Mouse (Mus musculus) brain, embryonic 18.5 days (tissue): ENCODE measurements around the gene Man2a2.
A peak's percentile ranks its signal among the peaks of the same experiment; 100 is the strongest.
"Not testable (repeated sequence)": the region's sequence is repeated elsewhere in the genome, so short reads cannot be mapped to it uniquely, and the experiment has no call there.

Experiments used
- DNase-seq: peaks from one replicate; pipeline ENCODE4 v3.0.0-alpha.2; 2012; ENCODE audit warnings: low read depth, low spot score

Gene Man2a2

DNA sequence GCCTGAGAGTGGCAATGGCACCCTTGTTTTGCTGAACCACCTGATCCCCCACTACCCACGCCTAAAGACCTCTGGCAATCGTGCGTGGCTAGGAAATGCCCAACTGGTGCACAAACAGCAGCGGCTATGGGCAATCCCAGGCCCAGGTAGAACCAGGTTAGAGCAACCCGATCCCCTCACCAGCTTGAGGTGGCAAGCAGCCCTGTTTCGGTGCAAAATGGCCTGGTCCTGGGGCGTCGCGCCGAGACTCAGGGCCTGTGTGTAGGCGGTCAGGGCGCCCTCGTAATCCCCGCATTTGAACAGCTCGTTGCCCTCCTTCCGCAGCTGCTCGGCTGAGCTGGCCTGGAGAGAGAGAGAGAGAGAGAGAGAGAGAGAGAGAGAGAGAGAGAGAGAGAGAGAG, 31.8 kb downstream of the Man2a2 start:
- no peak for DNase-seq

DNA sequence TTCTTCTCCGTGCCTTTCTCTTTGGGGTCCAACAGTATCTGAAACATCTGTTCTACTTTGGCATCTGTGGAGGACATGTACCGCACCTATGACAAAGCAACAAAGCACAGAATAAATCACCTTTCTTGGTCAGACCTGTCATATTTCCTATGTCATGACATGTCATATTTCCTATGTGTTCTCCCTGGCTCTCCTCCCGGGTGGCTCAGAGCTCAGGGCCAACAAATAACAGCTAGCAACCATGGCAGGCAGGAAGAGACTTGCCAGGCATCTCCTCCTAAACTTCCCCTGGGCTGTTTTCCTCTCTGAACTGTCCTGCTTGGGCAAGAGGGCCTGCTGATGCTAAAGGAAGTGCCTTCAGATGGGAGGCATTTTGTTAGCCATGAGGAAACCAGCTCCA, 34.2 kb downstream of the Man2a2 start:
- DNase-seq, result no peak

DNA sequence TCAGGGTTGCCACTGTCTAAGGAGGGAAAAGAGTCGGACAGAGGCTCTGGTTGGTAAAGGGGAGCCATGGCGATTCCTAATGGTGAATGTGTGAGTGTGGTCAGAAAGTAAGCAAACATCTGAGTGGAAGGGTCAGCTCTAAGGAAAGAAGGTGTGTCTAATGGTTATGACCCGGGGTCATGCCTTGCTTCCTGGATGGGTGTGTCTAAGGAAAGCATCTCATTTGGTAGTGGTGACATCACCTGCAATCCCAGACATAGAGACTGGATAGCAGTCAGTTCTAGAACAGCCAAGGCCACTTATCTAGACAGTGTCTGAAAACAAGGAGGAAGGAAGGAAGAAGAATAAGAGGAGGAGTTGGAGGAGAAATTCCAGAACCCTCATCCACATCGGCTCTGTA, 36.3 kb downstream of the Man2a2 start:
- DNase-seq, result no peak

DNA sequence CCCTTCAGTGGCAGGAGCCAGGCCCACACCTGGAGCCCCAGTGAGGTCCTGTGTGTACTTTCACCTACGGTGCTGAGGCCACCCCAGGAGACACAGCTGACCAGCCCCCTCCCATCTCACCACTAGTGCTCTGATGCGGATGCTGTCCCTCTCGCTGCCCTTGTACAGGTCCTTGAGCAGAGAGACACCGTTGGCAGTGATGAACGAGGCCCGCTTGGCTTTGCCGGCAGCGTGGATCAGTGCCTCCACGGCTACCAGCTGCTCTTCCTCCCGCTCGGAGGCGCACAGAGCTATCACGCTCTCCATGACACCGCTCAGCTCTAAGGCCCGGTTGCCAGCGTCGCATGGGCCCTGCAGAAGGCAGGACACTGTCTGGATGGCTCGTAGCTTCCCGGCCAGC, 39.7 kb downstream of the Man2a2 start:
- no peak for DNase-seq

DNA sequence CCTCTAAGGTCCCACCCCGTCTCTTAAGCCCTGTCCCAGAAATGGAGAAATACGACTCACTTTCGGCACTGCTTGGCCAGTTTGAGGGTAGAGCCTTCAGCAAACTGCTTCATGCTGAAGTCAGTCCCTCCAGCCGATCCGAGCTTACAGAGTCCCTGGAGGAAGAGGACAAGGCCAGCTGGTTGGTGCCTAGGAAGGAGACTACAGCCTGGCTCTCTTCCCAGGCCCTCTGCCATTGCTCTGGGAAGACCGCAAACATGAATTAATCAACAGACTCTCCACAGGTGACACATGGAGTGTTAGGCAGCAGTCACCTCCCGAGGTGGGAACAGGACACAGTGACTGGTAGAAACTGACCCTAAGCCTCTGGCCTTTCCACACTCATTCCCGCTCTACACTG, 40.9 kb downstream of the Man2a2 start:
- no peak for DNase-seq

DNA sequence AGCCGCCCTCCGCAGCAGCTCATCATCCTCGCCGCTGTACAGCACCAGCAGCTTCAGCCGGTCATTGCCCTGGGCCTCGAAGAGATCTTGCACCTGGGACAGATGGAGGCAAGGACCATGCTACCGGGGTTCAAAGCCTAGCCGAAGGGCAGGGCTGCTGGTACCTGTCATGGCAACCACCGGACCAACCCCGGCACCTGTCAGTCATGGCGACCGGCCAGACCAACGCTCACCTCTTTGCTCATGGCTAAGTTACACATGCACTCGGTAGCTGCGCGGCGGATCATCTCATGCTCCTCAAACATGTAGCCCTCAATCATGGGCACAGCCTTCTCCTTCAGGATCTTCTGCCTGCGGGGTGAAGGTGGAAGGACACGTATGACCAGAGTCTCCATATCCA, 45.1 kb downstream of the Man2a2 start:
- DNase-seq, result no peak

DNA sequence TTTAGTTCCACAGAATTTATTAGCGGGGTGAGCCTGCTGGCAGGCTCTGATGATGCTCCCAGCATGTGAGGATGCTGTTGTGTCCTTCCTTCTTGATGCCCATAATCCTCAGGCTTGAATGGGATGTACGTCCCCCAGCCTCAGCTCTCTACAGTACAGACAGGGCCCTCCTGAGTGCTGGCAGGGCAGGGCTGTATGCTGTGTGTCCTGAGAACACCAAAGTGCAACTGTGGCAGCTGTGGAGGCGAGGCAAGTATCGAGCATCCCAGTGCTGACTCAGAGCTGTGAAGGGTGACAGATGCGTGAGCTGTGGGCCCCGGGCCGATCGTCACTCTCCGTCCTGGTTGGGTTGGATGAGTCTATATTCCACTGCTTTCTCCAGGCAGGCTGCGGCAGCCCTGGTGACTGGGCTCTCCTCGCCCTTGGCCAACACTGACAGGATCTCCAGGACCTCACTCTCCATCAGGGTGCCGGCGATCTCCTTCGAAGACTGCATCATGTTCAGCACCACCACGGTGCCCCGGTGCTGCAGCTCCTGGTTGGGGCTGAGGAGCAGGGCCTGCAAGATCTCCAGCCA, 45.8 kb downstream of the Man2a2 start:
- DNase-seq, result no peak

DNA sequence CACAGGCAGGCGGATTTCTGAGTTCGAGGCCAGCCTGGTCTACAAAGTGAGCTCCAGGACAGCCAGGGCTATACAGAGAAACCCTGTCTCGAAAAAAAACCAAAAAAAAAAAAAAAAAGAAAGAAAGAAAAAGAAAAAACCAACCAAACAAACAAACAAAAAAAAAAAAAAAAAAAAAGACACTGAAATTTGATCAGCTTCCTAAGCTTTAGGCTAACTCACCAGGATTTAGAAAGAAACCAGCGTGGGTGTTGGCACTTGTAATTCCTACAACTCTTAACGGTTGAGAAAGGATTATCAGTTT, 46.4 kb downstream of the Man2a2 start:
- DNase-seq, result not testable (repeated sequence)

DNA sequence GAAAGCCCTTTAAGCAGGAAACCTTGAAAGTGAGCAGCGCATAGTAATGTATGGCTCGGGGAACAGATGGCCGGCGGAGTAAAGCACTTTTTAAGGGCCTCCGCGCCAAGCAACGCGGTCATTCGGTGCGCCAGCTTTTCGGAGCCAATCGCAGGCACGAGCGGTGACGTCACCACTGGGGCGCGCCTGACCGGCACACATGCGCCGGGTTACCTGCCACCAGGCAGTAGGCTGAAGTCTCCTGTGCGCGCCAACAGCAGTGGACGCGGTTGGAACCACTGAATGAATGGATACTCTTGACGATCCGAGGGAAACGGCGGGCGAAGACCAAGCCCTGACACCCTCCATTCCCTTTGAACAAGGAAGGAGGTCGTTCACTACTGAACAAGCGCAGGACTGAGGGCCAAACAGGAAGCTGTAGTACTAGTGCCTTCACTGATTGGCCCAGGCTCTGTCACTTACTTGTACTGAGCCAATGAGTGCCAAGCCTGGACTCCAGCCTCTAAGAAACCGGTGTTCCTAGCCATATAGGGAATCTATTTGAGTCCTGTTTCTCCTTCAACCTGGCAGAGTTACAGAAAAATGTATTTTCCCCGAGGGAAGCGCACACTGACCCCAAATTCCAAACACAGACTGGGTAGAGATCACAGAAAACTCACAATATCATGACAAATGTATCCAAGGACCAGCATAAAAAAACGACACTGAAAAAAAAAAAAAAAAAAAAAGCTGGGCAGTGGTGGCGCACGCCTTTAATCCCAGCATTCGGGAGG, 46.9 kb downstream of the Man2a2 start, which contains the start of gene Rccd1:
TSS of gene Rccd1 (minus strand) at position 412 of the 773 bp plus-strand sequence.
- DNase-seq, result peak; percentile 95

DNA sequence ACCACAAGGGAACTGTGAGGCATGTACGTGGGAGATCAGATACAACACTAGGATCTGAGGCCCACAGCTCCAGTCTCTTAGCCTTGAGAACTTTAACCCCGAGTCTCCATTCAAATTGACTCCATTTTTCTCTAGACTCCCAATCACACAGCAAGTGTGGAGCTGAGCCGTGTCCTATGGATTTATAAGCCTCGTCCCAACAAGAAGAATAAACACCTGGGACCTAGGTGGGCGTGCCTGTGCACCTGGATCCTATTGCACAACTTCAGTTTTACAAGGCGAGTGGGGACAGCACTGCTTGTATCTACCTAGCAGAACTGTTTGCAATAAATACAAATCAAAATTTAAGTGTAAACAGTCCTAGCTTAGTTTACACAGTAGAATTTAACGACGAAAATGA, 47.8 kb downstream of the Man2a2 start:
- no peak for DNase-seq

DNA sequence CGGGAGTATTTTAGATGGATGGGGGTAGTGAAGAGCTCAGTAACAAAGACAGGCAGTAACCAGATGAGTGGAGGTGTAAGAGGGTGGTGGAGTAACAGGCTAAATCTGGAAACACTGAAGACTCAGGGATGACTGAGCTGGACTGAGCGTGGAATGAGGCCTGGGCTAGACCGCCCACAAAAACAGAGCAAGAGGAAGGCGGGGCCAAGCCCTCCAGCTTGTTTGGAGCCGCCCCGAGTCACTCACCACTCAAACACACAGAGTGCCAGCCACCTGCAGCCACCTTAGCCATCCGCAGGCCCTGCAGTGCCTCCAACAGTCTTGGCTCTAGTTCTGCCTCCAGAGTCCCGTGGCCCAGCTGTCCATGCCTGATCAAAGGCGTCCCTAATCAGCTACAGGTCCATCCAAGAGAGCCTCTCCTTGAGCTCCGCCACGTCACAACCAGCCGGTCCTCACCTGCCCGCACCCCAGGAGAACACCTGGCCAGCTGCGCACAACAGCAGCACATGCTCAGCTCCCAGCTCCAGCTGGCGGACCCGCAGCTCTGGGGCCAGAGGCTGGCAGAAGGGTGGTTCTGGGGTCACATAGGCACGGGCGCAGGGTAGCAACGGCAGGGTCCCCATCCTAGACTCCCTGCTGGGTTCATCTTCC, 51.2 kb downstream of the Man2a2 start:
- DNase-seq, result no peak

DNA sequence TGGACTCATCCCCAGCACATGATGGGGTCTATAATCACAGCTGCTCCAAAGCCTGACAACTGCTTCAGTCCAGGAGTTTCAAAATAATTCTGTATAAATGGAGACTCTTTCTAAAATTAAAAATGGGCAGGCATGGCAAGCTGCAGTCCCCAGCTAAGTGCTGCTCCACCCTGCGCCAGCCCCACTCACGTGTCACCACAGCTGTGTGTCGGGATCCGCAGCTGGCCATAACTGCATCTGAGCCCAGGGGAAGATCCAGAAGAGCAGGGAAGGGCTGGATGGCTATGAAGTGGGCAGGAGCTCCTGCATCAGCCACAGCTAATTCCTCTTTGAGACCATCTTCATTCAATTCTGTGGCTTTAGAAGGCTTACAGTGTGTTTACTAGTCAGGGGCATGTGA, 52.5 kb downstream of the Man2a2 start:
- no peak for DNase-seq

DNA sequence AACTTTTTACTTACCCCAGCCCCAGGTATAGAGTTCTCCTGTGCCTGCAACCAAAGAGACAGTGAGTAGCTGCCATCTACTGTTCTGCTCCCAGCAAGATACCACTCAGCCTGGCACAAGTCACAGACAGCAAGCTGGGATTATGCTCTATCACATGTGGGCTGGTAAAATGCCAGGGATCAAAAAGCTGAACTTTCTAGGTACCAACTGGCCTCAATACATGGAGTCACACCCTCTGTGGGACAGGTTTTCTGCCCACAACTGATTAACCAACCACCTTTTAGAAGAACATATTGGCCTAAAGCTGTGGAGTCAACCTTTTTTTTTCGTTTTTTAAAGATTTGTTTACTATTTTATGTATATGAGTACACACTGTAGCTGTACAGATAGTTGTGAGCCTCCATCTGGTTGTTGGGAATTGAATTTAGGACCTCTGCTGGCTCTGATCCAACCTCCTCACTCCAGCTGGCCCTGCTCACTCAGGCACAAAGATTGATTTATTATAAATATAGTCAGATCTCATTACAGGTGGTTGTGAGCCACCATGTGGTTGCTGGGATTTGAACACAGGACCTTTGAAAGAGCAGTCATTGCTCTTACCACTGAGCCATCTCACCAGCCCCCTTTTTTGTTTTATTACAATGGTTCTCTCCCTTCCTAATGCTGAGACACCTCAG, 53.6 kb downstream of the Man2a2 start:
- DNase-seq, result no peak

DNA sequence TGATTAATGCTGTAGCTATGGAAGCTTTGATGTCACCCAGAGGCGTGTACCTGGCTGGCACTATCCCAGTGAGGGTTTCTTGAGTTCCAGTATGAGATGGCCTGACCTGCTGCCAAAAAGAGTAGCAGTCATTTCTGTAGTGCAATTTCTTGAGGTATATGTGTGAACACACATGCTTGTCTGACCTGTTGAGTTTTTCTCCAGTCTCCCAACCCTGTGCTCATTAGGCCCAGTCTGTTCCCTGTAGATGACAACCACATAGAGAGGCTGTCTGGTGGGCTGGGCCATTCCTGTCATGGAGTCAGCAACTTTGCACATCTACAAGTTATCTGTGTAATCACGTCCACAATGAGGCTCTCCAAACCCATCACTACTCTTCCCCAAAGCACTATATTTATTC, 55.4 kb downstream of the Man2a2 start:
- DNase-seq, result no peak

DNA sequence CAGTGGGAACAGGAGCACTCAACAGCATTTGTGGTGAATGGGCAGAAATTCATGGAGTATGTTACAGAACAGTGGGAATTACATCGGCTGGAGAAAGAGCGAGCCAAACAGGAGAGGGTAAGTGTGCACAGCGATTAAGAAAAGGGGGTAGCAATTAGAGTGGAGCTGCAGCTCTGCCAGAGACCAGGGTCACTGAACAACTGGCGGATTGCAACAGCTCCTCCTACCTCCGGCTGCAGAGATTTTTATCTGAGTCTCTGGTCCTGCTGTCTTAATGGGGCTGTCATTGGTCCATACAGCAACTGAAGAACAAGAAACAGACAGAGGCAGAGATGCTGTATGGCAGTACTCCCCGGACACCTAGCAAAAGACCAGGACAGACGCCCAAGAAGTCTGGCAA, 60.4 kb downstream of the Man2a2 start:
- DNase-seq, result no peak

DNA sequence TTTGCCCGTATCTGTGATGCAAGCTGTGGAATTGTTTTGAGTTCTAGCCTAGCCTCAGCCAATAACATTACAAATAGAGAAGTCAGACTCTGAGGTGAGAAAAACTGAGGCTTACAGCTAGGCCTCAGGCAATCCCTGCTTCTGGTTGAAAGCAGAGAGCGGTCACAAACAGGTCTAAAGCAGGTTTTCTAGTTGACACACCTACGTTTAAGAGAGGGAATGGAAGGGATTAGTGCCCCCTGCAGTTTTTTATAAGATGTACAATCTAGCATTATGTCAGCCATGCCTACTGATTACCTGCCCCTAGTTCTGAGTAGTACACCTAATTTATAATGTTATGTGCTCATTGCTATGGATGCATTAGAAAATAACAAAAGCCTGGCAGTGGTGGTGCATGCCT, 63.4 kb downstream of the Man2a2 start:
- no peak for DNase-seq

DNA sequence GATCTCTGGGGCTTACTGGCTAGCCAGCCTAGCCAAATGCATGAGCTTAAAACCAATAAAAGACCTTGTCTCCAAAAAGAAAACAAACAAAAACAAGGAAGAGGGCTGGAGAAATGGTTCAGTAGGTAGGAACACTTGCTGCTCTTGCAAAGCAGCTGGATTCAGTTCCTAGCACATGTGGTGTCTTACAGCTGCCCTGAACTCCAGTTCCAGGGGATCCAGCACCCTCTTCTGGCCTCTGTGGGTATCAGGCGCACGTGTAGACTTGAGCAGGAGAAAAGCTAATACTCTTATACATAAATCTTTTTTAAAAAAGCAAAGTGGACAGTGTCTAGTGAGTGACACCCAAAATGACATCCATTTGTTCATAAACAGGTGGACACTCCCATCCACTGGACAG, 69.7 kb downstream of the Man2a2 start:
- no peak for DNase-seq

DNA sequence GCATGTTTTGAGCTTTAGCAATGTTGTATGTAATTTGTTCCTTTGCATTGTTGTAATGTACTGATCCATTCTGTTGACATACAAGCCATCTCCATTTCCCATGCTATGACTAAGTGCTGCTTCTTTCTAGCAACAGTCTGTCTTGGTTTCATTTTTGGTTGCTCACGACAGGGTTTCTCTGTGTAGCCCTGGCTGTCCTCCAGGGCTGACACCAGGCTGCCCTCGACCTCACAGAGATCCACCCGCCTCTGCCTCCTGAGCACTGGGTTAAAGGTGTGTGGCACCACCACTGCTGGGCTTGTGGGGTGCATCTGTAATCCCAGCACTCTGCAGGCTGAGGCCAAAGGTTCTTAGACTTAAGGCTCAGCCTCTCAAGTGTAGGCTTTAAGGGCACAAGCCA, 71.6 kb downstream of the Man2a2 start:
- no peak for DNase-seq
